Mouse (Mus musculus): Measurements from ENCODE around the gene Rnls.
A peak's percentile ranks its signal among the peaks of the same experiment; 100 is the strongest.

Rnls gene

DNA sequence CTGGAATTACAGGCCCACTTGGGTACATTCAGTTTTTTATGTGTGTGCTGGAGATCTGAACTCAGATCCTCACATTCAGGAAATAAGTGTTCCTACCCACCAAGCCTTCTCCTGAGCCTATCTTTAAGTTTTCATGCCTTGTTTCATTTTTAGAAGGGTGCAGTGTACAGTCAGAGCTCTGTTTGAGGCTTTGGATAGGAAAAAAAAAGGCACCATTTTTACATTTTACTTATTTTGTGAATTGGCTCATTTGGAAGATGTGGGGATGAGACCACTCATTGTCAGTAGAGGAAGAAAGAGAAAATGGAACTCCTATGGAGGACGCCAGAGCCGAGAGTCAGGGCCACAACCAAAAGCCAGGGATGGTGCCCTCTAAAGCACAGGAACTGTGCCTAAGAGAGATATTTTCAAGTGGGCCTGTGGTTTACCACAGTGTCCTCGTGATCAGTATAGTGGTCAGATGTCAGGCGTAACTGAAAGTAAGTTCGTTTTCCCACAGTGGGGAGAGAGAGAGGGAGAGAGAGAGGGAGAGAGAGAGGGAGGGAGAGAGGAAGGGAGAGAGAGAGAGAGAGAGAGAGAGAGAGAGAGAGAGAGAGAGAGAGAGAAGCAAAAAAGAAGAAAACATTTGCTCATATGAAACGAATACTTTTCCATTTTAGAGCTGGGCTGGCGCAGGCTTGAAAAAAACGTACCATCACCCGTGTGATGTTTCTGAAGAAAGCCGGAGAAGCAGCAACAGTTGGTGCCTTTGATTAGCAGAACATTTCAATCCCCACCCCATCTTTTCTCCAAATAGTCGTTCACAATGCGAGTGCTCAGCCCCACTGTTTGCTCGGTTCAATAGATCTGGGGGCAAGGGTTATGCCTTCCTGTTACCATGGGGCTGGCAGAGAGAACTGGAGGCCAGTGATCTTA, 290.7 kb downstream of the Rnls start:
- peak; percentile 74 to 76 for DNase-seq

DNA sequence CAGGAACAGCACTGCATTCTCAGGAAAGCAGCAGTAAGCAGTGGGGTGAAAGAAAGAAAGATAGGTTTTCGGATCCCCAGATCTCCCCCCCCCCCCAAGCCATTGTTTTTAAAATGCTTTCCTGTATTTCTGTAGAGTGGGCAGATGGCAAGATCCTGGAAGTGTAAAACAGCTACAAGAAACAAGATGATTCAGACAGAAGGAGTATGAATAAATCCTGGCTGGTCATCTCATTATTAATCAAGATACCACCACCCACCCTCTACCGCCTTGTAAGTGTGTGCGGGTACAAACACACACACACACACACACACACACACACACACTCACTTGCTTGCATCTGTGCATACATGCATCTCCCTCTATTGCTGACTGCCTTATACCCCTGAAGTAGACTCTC, 291.5 kb downstream of the Rnls start:
- no peak for DNase-seq

DNA sequence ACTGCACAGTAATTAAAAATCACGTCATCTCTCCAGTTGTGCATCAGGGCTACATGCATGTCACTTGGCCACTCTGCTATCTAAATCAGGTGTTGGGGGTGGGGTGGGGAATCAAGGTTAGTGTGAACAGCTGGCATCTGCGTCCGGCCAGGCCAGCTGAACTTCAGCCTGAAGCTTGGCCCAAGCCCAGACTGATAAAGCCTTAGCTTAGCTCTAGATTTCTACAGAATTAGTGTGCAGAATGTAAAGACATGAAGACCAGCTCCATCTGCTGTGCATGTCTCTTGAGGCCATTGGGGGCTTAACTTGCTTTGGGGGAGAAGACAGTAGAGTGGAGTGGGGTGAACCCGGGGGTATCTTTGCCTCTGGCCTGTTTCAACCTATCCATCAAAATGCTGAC, 292.1 kb downstream of the Rnls start:
- peak in 1 of 2 experiments; percentile 13 for DNase-seq

DNA sequence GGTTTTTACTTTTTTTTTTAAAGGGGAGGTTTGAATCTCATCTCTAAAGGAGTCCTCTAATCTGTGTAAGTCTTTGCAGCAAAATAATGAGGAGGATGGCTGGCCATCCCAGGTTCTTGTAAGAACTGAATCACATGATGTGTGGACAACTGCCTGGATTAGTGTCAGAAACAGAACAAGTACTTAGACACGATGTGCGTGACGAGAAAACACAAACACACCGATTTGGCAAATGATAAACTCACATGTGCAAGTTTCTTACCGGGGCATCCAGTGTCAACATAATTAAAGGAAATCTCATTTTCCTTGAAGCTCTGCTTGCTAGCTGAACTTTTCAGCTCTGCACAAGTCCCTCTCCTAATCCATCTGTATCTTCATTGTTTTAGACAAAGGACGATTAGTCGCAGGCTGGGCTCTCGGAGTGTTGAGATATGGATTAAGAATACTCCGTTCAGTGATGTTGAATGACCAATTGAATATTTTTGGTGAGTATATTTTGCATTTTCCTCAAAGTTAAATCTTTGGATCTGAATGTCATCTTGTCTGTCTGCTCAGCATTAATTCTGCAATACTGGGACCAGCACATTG, 292.8 kb downstream of the Rnls start:
- DNase-seq: no peak

DNA sequence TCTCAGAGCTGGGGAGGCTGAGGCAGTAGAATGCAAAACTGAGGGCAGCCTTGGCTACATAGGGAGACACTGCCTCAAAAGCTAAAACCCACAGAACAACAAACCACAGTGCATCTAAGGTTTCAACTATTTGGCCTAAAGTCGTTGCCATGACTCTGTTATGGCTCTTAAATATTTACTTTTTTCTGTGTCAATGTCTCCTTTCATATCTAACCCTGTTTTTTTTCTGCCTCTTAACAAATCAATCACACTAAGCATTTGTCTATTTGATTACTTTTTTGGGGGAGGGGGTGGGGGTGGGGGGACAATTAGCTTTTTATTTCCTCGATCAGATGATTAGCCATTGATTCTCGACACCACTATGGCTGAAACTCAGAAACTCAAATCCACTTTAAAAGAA, 294.4 kb downstream of the Rnls start:
- DNase-seq: no peak

DNA sequence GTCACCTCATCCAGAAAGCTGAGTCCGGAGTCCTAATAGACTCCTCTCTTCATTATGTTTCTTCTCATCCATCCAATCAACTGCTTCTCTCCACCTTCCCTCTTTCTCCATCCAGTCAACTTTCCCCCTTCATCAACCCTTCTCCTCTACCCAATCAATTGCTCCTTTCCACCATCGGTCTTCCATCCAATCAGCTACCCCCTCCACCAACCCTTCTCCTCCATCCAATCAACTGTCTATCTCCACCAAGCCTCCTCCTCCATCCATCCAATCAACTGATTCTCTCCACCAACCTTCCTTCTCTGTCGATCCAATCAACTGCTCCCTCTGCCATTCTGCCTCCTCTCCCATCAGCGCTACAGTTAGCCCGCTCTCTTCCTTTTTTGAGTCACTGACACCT, 295.5 kb downstream of the Rnls start:
- no peak for DNase-seq

DNA sequence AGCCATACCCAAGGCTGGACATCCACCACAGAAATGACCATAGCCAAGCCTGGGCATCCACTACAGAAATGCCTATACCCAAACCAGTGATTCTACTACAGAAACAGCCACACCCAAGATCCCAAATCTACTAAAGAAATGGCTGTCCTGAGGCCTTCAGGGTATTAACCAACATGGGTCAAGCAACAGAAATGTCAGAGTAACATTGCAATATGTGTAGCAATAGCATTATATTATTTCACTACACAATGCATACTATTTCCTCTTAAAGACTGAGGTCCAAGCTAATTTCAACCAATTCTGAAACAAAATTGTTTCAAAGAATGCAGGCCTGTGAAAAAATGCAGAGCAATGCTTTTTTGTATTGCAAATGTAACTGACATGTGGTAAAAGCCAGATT, 299.5 kb downstream of the Rnls start:
- no peak for DNase-seq

DNA sequence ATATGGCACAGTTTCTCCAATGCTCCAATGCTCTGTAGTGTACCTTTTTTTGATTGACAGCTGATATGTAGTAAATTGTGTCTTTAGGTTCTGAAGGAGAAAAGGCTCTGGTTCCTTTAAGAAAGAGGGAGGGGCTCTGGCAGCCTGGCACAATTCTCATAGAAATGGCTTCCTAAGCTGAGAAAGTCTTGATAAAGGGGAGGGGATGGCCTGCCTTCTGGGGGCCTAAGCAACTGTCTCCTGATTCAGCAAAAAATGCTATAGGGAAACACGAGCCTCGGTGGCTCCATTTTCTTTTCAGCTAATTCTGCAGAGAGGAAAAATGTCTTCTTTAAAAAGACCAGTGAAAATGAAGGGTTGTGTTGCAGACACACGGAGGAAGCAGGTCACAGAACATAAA, 300.8 kb downstream of the Rnls start:
- no peak for DNase-seq

DNA sequence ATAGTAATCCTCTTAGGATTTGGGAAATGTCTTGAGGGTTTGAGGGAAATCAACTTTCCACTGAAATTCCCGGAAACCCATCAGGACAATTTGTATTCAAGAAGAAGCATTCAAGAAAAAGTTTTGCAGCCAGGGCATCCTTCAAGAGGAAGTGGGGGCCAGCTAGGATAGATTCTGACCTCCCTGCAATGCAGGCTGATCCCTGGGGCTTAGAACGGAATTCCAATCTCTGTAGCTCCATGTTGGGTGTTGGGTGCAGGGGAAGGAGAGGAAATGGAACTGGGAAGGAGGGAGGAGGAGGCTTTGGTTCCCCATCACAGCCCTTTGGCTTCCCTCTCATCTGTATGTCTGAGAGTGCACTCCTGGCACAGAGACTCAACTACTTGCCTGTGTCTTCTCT, 303.2 kb downstream of the Rnls start:
- no peak for DNase-seq

DNA sequence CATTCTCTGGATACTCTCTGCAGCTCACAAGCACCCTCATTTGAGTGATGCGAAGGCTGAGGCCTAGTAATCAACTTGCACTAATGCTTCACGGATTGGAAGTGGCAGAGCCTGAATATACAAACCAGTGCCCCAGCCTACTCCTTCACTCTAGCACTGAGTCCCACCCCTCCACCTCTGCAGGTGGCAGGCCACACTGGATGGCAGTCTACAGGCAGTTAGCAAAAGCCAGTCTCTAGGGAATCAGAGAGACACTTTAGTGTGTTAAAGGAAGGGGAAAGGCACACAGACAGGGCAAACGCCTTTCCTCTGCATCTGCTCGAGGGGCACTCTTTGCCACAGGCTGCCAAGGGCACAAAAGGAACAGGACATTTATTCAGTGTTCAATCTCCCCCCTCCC, 304.1 kb downstream of the Rnls start:
- DNase-seq: peak; percentile 16 to 17
